Mouse (Mus musculus): ENCODE measurements around the gene Tspan14. TPM values are rescaled to one million over a fixed set of nuclear protein-coding genes. Genes with fewer than 3 reads are reported as not detected.
A peak's percentile ranks its signal among the peaks of the same experiment; 100 is the strongest.

Tspan14 gene
- polyA plus RNA-seq, 1 experiment from 2014 or later, result 58.6 TPM

DNA sequence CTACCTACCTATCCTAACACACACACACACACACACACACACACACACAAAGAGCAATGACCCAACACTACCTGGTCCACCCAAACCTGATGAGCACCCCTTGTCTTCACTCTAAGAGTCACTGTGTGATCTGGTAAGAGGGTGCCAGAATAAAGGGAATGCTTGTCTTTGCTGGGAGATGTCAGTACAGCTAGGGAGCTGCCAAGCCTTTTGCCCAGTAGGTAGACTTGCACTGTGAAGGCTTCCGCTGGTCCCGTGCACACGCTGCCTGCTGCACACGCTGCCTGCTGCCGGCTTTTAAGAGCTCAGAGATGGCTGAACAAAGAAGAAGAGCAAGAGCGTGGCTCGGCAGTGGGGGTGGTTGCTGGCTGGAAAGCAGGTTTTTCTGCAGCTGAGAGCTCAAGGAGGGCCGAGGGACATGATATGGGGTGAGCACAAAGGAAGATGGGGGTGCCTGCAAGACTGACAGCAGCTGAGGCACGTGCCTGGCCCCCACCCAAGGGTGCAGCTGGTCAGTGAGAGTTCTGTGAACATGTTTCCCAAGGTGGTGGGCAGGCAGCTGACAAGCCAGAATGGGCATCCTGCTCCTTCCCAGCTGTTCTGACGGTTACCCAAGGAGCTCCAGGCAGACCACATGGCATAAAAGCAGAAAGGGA, 10.9 kb downstream of the Tspan14 start:
- Histone ChIP-seq H3K27ac (peak overlapping the region; percentile 86), H3K27me3 (ENCODE audit: insufficient read depth, poor library complexity, severe bottlenecking) (no peaks in the 10 kb centered on the region), H3K9me3 (no peaks in the 10 kb centered on the region), H3K4me3 (peak overlapping the region; percentile 19), H3K36me3 (no peaks in the 10 kb centered on the region), H3K4me1 (peaks cover 79% of the 10 kb centered on the region)
- DNase-seq (ENCODE audit: low spot score), result no peak
- 26% methylated on average over 10 of the region's 10 CpGs for WGBS

DNA sequence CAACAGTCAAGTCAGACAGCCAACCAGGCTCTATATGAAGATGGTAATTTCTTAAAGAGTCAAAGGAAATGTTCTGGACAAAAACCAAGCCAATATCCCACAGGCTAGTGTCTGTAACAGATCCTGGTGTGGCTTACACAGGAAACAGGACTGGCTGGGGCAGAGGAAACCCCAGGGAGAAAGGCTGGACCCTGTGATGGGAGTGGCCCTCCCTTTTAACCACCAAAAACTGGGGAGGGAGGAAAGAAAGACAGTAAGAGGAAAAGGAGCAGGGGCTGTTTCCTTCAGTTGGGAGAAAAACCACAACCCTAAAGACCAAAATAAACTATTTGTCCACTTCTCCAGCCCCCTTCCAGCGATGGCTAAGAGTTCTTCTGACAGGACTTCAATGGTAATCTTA, 11.5 kb downstream of the Tspan14 start:
- no peak overlapping the region for H3K4me3 ChIP-seq
- WGBS, result 47% methylated on average over 1 of the region's 1 CpGs

DNA sequence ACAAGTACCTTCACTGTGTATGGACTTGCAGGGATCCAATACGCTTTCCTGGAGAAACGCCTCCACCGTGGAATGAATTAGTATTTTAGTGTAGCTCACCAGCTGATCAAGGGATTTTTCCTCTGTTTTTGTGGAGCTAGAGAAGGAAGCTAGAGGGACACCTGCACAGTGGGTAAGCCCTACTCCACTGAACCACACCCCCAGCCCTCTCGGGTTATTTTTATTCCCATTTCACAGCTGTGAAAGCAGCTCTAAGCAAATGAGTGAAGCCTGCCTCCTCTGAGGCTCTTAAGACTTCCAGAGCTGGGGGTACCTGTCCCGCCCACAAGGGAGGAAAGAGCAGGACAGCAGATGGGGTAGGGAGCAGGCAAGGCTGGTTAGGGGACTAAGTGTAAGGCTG, 13.2 kb downstream of the Tspan14 start:
- H3K27ac ChIP-seq, result no peak overlapping the region

More for the DNA sequence above, 11.5 kb downstream of the Tspan14 start:
- Histone ChIP-seq H3K27me3 (ENCODE audit: insufficient read depth, poor library complexity, severe bottlenecking) (no peaks in the 10 kb centered on the region), H3K36me3 (no peaks in the 10 kb centered on the region), H3K27ac (peak overlapping the region; percentile 86; the same call in 1 of the 2 replicates), H3K4me1 (peaks cover 82% of the 10 kb centered on the region), H3K9me3 (no peaks in the 10 kb centered on the region)
- no peak for DNase-seq (ENCODE audit: low spot score)

DNA sequence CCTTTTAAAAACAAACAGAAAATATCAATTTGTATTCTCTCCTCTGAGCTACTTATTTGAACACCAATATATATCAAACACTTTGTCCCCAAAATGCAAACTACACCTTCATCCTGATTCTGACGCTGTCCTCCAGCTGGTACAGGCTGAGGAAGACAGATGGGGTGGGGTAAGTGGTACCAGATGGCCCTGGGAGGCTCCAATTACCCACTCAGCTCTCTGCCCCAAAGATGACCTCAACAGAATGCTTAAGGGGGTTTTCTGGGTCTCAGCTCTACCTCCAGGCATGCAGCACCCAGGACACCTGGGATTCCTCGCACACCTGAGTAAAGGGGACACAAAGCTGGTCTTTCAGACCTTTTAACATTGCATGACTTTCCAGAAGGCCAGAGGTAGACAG, 13.9 kb downstream of the Tspan14 start:
- no peak for DNase-seq (ENCODE audit: low spot score)
- Histone ChIP-seq H3K27me3 (ENCODE audit: insufficient read depth, poor library complexity, severe bottlenecking) (no peaks in the 10 kb centered on the region), H3K4me1 (peaks cover 82% of the 10 kb centered on the region), H3K9me3 (no peaks in the 10 kb centered on the region), H3K4me3 (no peak overlapping the region), H3K36me3 (no peaks in the 10 kb centered on the region), H3K27ac (no peak overlapping the region)
- WGBS, result 59% methylated on average over 2 of the region's 2 CpGs

More for the DNA sequence above, 13.2 kb downstream of the Tspan14 start:
- peaks cover 82% of the 10 kb centered on the region for H3K4me1 ChIP-seq
- H3K4me3 ChIP-seq, result no peak overlapping the region
- no peaks in the 10 kb centered on the region for H3K27me3 ChIP-seq (ENCODE audit: insufficient read depth, poor library complexity, severe bottlenecking)
- 75% methylated on average over 5 of the region's 5 CpGs for WGBS
- no peaks in the 10 kb centered on the region for H3K36me3 ChIP-seq
- H3K9me3 ChIP-seq, result no peaks in the 10 kb centered on the region
- no peak for DNase-seq (ENCODE audit: low spot score)

DNA sequence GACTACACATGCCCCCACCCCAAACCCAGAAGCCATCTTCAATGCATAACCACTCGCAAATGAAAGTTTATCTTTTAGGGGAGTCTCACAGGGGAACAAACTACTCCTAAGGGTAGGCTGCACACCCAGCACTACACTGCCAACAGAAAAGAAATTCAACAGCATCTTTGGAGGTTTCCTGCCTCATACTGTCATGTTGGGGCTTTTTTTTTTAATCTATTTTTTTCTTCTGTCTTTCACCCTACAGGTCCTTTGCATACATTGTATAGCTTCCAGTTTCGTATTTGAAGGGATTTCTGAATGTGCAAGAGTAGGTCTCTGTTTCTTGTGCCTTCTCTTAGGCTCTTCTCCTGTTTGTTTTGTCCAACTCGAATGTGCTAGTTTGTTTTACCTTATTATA, 14.3 kb downstream of the Tspan14 start:
- H3K36me3 ChIP-seq, result no peaks in the 10 kb centered on the region
- DNase-seq (ENCODE audit: low spot score), result no peak
- 76% methylated on average over 3 of the region's 3 CpGs for WGBS
- peaks cover 82% of the 10 kb centered on the region for H3K4me1 ChIP-seq
- no peaks in the 10 kb centered on the region for H3K27me3 ChIP-seq (ENCODE audit: insufficient read depth, poor library complexity, severe bottlenecking)
- no peak overlapping the region for H3K4me3 ChIP-seq
- no peak overlapping the region for H3K27ac ChIP-seq
- H3K9me3 ChIP-seq, result no peaks in the 10 kb centered on the region

DNA sequence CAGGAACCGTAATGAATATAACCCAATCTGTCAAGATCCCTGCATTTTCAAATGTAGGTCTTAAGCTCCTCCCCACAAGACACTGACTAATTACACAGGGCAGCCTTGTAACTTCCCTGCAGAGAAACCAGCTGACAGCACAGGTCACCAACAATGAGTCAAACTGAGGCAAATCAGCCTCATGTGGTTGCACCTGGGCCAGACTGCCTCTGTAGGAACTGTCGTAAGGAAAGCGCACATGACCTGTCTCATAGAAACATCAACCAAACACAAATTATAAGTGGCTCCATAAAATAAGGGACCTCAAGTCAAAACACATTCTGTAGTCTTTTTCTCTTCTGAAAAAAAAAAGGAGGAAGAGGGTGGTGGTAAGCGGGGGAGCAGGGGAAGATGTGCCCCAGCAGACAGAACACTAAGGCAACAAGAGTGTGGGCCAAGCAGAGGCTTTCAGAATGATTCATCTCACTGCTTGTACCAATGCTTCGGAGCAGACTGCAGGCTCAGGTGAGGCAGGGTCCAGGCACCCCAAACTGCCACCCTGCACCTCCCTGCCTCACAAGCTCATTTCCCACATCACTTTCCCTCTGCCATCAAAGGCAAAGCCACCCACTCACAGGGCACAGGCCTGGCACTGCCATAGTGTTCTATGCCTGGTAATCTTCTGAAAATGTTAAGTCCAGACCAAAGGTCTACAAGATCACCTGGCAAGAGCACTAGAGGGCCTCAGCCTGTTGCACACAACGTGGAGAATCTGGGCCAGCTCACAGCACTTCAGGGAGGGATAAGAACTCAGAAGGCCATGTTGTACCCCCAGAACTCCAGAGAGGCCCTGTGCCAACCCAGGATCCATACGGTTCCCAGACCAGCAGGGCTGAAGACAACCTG, 16.6 kb downstream of the Tspan14 start:
- Histone ChIP-seq H3K27me3 (ENCODE audit: insufficient read depth, poor library complexity, severe bottlenecking) (no peaks in the 10 kb centered on the region), H3K4me3 (no peak overlapping the region), H3K36me3 (no peaks in the 10 kb centered on the region), H3K27ac (no peak overlapping the region; the same call in 1 of the 2 replicates), H3K4me1 (peaks cover 63% of the 10 kb centered on the region), H3K9me3 (no peaks in the 10 kb centered on the region)
- WGBS, result 81% methylated on average over 7 of the region's 7 CpGs
- DNase-seq (ENCODE audit: low spot score), result no peak

DNA sequence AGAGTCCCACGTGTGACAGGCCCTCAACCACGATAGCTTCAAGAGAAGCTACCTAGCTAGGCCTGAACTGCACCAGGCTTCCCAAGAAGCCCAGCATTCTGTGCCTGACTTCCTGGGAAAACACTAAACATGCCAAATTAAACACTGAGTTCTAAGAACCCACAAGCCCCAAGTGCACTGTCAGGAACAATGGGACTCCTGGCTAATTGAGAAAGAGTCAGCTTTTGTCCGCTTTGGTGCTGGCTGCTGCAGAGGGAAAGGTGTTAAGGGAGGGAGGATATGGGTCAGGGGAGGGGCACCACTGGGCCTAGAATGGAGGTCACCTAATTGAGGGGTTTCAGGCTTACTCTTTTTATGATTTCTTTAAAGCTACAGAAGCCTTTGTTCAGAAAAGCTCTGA, 17.6 kb downstream of the Tspan14 start:
- Histone ChIP-seq H3K27ac (peak overlapping the region; percentile 47; the same call in 1 of the 2 replicates), H3K36me3 (no peaks in the 10 kb centered on the region), H3K27me3 (ENCODE audit: insufficient read depth, poor library complexity, severe bottlenecking) (no peaks in the 10 kb centered on the region), H3K9me3 (no peaks in the 10 kb centered on the region), H3K4me1 (peaks cover 55% of the 10 kb centered on the region), H3K4me3 (no peak overlapping the region)
- WGBS, result 63% methylated on average over 3 of the region's 3 CpGs
- no peak for DNase-seq (ENCODE audit: low spot score)

DNA sequence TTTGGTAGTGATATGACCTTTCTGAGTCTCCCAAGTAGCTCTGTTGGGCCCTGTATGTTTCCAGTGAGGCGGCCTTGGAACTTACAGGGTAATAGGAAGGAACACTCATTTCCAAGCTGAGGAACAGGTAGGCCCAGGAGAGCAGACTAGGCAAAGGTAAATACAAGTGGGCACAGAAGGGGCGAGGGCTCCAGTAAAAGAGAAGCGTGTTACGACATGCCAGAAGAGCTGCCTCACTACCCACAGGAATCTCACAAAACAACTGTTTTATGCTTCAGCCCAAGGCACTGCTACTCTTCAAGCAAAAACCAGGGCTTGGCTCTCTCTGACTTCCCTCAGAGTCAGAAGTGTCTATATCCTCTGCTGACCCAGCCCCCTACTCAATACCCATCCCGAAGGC, 18.1 kb downstream of the Tspan14 start:
- no peaks in the 10 kb centered on the region for H3K9me3 ChIP-seq
- 88% methylated on average over 5 of the region's 5 CpGs for WGBS
- H3K4me3 ChIP-seq, result no peak overlapping the region
- no peaks in the 10 kb centered on the region for H3K27me3 ChIP-seq (ENCODE audit: insufficient read depth, poor library complexity, severe bottlenecking)
- H3K4me1 ChIP-seq, result peaks cover 51% of the 10 kb centered on the region
- DNase-seq (ENCODE audit: low spot score), result no peak
- H3K27ac ChIP-seq, result peak overlapping the region; percentile 47; the same call in 1 of the 2 replicates
- no peaks in the 10 kb centered on the region for H3K36me3 ChIP-seq

DNA sequence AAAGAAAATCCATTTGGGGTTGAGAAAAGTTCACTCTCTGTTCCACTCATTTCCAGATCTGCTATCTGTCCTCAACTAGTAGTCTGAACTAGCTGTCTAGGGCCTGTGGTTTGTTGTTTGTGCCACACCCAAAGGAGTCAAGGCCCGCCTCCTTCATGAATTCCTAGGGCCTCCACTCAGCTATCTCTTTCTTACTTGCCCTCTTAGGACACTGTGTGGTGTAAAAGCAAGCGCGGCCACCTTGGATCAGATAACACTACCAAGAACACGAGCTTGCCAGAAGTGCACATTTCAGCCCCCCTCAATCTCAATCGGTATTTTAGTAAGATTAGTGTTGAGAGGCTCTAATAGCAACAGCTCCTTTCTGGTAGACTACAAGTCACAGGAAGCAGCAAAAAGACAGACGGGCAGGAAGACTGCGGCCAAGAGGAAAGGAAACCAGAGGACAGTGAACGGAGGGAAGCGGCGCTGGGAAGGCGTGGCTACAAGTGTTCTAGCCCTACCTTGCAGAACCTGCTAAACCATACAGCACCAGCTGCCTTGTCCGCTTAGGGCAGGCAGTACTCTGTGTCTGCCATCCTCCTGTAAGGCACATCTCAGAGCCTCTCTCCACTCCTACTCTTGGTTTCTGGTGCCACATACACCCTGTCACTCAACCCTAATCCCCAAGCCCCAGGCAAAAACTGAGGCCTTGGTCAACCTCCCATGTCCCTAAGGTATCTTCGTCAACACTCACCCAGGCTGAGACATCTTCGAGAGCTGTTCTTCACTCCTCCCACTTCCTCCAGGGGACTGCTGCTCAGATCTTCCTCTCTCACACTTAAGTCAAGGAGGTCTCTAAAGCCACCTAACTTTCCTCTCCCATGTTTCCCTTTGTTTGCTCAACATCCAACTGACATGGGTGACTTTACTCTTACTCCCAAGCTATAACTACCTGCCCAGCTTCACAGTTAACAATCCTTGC, 18.9 kb downstream of the Tspan14 start:
- no peak overlapping the region for H3K4me3 ChIP-seq
- peak overlapping the region; percentile 47; the same call in 1 of the 2 replicates for H3K27ac ChIP-seq
- peaks cover 43% of the 10 kb centered on the region for H3K4me1 ChIP-seq
- peak; percentile 85 for DNase-seq (ENCODE audit: low spot score)
- H3K9me3 ChIP-seq, result no peaks in the 10 kb centered on the region
- WGBS, result 43% methylated on average over 14 of the region's 14 CpGs
- H3K27me3 ChIP-seq (ENCODE audit: insufficient read depth, poor library complexity, severe bottlenecking), result no peaks in the 10 kb centered on the region
- H3K36me3 ChIP-seq, result no peaks in the 10 kb centered on the region

DNA sequence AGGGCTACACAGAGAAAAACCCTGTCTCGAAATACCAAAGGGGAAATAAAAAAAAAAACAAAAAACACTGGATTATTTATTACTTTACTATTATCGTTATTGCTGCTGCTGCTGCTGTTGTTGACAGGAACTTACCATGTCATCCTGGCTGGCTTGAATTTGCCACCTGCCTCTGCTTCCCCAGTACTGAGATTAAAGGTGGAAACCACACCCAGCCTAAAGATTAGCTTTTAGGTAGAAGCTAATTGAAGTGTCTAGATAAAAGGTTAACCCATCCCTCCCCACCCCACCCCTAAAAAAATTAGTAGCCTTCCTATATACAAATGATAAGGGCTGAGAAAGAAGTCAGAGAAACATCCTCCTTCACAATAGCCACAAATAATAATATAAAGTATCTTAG, 22.8 kb downstream of the Tspan14 start:
- Histone ChIP-seq H3K4me3 (no peak overlapping the region), H3K36me3 (no peaks in the 10 kb centered on the region), H3K9me3 (no peaks in the 10 kb centered on the region), H3K4me1 (peaks cover 22% of the 10 kb centered on the region), H3K27me3 (ENCODE audit: insufficient read depth, poor library complexity, severe bottlenecking) (no peaks in the 10 kb centered on the region), H3K27ac (no peak overlapping the region)
- WGBS, result 81% methylated on average over 2 of the region's 2 CpGs
- no peak for DNase-seq (ENCODE audit: low spot score)

DNA sequence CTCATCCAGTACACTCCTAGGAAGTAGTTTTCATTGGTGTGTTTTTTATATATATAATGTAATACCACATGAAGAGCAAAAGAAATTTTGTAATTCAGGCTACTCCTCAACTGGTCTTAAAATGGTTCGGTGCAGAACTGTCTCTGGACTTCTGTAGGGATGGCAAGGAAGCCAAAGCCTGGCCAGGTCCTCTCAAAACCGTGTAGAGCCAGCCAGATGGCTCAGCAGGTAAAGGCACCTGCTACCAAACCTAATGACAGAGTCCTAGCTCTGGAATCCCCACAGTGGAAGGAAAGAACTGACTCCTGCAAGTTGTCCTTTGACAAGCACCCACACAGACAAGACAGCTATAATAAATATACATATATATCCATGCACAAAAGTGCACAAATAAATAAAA, 24.2 kb downstream of the Tspan14 start:
- Histone ChIP-seq H3K9me3 (no peaks in the 10 kb centered on the region), H3K4me1 (peaks cover 9% of the 10 kb centered on the region), H3K4me3 (no peak overlapping the region), H3K36me3 (no peaks in the 10 kb centered on the region), H3K27me3 (ENCODE audit: insufficient read depth, poor library complexity, severe bottlenecking) (no peaks in the 10 kb centered on the region), H3K27ac (no peak overlapping the region)
- DNase-seq (ENCODE audit: low spot score), result no peak
- WGBS, result 79% methylated on average over 2 of the region's 2 CpGs

DNA sequence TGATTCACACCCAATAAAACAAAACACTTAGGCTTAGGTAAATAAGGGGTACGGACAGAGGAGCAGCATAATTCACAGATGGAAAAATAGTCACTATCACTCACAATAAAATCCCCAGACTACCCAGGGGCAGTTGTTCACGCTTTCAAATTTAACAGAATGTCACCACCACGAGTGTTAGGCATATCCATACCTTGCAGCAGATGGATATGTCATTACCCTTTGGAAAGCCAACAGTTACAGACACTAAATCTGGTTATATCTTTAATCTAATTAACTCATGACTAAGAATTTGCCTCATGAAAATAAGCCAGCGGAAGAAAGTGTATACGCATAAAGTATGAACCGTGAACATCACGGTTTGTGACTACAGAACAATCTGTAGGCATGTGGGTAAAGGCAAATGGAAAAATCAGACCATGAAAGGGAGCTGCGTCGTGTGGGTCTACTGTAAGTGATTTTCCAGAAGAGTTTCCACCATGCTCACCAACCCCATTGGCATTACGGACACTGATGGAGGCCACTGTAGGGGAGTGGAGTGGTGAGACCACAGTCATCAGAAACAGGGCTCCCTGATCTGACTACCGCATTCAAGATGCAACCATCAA, 28.1 kb downstream of the Tspan14 start:
- no peak overlapping the region for H3K27ac ChIP-seq
- no peak for DNase-seq (ENCODE audit: low spot score)
- H3K4me1 ChIP-seq, result peaks cover 24% of the 10 kb centered on the region
- 91% methylated on average over 11 of the region's 11 CpGs for WGBS
- H3K36me3 ChIP-seq, result no peaks in the 10 kb centered on the region
- no peaks in the 10 kb centered on the region for H3K27me3 ChIP-seq (ENCODE audit: insufficient read depth, poor library complexity, severe bottlenecking)
- H3K4me3 ChIP-seq, result no peak overlapping the region
- no peaks in the 10 kb centered on the region for H3K9me3 ChIP-seq

Measured in heart, embryonic 10.5 days (tissue).